Mouse (Mus musculus) adrenal gland, postnatal 4 days (tissue): ENCODE data around the gene Tmco4. TPM values are rescaled to one million over a fixed set of nuclear protein-coding genes. Genes with fewer than 3 reads are reported as not detected.

Experiments used
- DNase-seq, 2 experiments: peaks; one replicate each; pipeline ENCODE4 v3.0.0; 2021 to 2022; ENCODE audit warnings: low spot score in 2 of 2, mixed read lengths in 2 of 2
- long read RNA-seq, 2 experiments: library from polyadenylated mRNA; stranded (forward); transcript quantifications; one replicate each; pipeline ENCODE4 v2.0.0; 2021
- total RNA-seq, 2 experiments: library from RNA; stranded (reverse); gene quantifications; 2 replicates each; pipeline ENCODE4 v1.2.3; 2021

Tmco4 gene
- 10 to 100 TPM; 16.4 to 20.8 TPM for total RNA-seq
- long read RNA-seq, experiment 1, transcript Tmco4-202 (17 exons, 3,318 nt): major isoform, 8 of 24 reads
- long read RNA-seq, experiment 1, partial matches to known transcripts: 5 of 24 reads
- long read RNA-seq, experiment 1, other reads (novel, unspliced or antisense): 10 of 24 reads
- long read RNA-seq, experiment 2, transcript Tmco4-202 (17 exons, 3,318 nt): major isoform, 16 of 32 reads
- long read RNA-seq, experiment 2, partial matches to known transcripts: 5 of 32 reads
- long read RNA-seq, experiment 2, other reads (novel, unspliced or antisense): 9 of 32 reads

DNA sequence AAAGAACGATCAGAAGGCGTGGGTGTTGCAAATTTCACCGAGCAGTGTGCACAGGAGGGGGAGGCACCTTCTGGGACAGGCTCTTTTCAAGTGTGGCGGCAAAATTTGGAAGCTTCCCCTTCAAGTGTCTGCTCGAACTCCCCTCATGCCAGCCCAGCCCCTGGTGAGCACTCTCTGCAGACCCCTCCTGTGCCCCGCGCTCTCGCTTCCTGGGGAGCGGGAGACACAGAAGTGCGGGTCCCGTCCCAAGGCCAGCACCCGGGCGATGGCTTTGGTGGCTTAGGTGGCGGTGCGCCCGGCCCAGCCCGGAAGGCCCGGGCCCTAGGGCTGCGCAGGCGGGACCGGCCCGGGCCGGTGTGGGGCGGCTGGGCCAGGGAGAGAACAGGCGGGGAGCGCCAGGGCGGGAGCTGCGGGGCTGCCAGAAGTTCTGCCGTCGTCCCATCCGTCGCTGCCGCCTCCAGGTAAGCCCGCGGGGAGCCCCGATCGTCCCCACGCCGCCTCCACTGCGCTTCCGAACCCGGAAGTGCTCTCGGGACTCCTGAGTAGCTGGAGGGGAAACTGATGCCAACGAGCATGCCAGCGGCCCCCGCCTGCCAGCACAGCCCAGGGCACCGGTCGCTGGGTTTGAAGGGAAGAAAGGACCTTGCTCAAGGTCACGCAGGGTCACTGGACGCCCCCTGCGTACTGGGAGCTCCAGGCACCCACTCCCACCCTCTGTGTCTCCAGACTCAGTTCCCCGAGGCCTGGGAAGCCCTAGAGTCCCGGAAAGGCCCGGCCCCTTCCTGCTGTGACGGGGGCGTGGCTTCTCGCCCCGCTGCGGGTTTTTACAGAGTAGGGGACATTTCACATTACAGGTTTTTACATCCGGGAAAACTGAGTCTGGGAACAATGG lies at the start of gene Tmco4:
TSS of gene Tmco4 (plus strand) at position 62 of the 892 bp plus-strand sequence.
- peak; percentile 31 to 60 for DNase-seq

DNA sequence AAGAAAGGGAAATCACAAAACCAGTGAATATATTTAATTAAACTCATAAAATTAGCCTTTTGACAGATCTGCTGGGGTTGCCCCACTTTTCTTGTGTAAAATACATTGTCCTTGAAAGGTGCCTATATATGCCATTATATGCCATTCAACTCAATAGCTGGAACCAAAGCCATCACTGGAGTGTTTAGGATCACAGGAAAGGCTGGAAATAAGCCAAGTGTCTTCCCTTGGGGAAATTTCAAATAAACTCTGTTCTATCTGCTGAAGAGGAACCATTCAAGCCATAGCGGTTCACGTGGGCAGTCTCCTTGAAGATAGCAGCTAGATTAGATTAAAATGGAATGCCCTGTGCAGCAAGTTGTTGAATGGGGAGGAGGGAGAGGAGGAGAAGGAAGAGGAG lies 47.1 kb upstream of the Tmco4 start:
- DNase-seq: no peak

- no peak for DNase-seq
These were observed 38.8 kb upstream of the Tmco4 start for GRCm38 (mm10) chr4:138933862-138934261.

DNA sequence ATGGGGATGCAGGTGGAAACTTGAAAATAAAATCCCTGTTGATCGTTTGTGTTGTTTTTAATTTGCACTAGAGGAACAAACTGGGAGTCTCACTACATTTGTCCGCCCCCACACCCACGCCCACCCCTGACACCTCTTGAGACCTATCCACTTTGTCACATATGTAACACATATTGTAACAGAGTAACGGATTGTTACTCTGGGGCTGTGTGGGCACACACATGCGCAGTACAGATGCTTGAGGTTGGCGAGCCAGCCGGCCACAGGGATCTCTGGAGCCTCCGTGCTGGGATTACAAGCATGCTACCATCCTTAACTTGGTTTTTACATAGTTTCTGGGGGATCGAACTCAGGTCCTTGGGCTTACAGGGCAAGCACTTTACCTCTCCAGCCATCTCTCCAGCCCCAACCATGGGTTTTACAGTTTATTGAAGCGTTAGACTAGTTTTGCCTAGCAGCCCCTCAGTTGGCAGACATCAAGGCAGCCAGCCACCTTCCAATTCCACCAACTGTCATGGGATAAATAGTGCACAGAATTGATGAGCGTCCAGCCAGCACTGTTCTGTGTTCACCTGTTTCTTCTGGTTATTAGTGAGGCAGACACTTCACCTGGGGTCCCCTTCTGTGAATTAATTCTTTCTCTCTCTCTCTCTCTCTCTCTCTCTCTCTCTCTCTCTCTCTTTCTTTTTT lies 38.1 kb upstream of the Tmco4 start:
- DNase-seq: no peak

DNA sequence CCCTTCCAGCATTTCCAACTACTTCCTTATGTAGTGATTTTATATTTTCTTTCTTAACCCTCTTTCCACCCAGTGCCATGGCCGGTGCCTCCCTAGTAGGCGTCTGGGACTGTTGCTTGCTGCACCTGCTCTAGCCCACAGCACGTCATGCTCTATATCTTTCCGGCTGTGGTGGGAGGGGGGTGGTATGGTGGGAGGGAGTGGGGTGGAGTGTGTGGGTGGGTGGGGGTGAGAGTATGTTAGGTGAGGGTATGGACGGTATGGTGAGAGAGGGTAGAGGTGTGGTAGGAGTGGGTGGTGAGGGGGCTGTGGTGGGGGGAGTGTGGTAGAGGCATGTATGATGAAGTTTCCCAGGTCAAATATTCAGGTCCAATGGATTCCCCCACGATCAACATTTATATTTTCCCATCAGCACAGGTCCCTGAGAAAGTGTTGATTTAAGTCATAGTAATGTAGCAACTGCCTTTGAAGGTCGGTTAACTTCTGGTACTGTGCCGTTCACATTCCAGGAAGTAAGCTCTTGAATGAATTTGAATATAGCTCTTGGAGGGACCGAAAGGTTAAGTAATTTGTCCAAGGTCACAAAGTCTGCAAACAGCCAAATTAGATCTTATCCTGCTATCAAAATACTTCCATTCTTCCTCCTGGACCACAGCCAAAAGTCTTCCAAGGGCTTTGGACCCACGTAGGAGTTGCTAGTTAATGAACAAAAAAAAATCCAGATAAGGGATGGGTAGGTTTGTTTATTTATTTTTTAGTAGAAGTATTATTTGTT lies 34.0 kb upstream of the Tmco4 start:
- DNase-seq: no peak

DNA sequence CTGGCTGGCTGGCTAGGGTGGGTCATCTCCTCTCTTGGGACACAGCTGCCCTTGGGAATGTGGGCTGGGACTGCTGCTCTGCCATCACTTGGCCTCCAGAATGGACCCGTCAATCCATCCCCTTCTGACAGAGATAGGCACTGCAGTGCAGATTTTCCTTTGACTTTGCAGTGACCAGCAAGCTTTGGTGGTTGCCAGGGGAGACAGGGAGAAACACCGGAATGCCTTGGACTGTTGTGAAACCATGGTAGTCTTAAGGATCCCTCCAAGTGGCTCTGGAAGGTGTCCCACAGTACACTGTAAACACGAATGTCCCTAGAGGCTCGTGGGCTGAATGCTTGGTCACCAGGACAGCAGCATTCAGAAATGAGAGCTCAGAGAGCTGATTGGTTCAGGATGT lies 33.2 kb upstream of the Tmco4 start:
- no peak for DNase-seq

DNA sequence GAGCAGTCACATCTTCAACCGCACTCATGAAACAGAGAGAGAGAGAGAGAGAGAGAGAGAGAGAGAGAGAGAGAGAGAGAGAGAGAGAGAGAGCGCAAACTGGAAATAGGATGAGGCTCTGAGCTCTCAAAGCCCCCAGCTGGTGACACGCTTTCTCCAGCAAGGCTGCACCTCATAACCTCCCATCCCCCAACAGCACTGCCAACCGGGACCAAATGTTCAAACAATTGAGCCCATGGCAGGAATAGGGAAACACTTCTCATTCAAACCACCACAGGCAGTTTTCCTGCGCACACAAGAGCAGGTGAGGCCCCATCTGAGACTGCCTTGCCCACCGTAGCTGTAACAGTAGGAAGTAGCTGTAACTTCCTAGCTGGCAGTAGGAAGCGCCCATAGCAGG lies 31.3 kb upstream of the Tmco4 start:
- DNase-seq: no peak

GRCm38 (mm10) chr4:138941966-138942365 lies 30.7 kb upstream of the Tmco4 start:
- no peak for DNase-seq

DNA sequence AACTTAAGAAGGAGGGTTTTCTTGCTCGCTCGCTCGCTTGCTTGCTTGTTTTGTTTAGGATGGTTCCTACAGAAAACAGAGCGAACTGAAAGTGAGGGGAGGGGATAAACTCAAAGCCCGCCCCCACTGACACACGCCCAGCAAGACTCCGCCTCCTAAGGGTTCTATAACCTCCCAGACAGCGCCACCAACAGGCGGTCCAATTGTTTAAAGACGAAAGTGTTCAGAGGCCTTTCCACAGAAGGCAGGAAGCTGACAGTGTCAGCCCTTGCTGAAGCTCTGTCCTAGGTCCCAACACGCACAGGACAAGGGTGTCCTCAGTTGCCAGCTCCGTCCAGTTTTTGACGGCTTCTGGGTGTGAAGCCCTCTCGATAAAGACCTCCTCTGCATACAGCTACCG lies 29.0 kb upstream of the Tmco4 start:
- DNase-seq: peak; percentile 45 to 63

DNA sequence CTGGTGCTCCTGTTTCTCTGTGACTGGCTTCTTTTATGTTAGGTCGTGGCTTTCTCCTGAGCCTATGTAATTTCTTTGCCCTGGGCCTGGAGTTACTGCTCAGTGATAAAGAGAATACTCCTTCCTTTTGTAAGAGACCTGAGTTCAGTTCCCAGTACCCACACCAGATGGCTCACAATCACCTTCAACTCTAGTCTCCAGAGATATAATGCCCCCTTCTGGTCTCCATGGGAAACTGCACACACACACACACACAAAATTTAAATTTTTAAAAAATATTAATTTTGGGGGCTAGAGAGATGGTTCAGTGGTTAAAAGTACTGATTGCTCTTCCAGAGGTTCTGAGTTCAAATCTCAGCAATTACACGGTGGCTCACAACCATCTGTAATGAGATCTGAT lies 24.4 kb upstream of the Tmco4 start:
- DNase-seq: no peak

DNA sequence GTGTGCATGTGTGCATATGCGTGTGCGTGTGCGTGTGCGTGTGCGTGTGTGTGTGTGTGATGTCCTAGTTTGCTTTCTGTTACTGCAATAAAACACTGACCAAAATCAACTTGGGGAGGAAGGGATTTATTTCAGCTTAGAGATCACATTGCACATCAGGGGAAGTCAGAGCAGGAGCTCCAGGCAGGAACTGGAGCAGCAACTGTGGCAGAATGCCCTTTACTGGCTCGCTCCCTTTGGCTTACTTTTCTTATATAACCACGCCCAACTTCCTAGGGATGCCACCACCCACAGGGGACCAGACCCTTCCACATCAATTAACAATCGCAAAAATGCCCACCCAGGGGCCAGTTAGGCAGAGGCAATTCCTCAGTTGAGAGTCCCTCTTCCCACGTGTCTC lies 14.1 kb upstream of the Tmco4 start:
- DNase-seq: no peak

GRCm38 (mm10) chr4:138959120-138959519 lies 13.6 kb upstream of the Tmco4 start:
- no peak for DNase-seq

DNA sequence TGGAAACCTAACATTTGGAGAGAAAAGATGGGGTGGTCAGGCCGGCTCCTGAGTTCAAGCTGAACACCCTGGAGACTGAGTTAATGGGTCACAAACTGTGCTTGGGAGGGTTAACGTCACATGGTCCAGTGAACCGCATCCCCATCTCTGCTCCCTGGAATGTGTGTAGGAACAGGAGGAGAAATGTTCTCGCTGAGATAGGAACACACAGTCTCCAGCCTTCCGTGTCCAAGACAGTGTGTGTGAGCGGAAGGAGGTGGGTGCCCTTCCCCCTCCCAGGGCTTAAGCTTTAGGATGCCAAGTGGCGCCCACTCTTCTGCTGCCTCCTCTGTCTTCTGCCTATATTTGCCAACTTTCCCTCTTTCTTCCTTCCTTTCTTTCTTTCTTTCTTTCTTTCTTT lies 12.8 kb upstream of the Tmco4 start:
- DNase-seq: no peak

DNA sequence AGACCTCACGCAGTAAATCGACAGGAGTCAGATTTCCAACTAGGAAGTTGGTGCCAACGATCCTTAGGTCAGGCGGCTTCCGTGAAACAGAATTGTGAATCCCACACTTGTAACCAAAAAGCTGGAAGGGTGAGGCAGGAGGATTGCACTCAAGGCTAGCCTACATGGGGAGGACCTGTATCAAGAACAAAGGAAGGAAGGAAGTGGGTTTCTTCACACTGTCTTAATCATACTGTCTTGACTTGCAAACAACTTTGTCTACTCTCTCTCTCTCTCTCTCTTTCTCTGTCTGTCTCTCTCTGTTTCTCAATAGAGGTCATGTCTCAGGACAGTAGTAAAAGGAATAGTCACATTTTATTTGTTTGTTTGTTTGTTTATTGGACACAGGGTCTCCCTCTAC lies 10.0 kb upstream of the Tmco4 start:
- DNase-seq: no peak

GRCm38 (mm10) chr4:138965871-138966270 lies 6.8 kb upstream of the Tmco4 start:
- no peak for DNase-seq

DNA sequence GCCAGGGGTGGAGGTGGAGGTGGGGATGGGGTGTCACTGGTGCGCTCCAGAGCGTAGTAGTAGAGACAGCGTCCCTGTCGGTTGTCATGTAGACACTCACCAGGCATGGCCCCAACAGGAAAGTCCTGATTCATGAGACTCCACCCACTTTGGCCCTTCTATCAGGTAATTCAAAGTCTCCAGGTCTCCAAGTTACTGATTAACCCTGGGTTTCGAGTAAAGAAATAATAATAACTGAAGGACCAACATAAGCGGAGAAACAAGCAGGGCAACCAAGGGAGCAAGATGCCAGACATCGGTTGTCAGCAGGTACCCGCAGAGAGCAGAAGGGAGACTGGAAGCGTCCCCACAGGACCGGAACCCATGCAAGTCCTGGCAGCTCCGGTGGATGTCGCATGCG lies 5.8 kb upstream of the Tmco4 start, which contains the start of gene Rnf186:
TSS of gene Rnf186 (plus strand) at position 247 of the 400 bp plus-strand sequence.
- DNase-seq: no peak

GRCm38 (mm10) chr4:138967485-138967884 lies 5.2 kb upstream of the Tmco4 start:
- DNase-seq: no peak

DNA sequence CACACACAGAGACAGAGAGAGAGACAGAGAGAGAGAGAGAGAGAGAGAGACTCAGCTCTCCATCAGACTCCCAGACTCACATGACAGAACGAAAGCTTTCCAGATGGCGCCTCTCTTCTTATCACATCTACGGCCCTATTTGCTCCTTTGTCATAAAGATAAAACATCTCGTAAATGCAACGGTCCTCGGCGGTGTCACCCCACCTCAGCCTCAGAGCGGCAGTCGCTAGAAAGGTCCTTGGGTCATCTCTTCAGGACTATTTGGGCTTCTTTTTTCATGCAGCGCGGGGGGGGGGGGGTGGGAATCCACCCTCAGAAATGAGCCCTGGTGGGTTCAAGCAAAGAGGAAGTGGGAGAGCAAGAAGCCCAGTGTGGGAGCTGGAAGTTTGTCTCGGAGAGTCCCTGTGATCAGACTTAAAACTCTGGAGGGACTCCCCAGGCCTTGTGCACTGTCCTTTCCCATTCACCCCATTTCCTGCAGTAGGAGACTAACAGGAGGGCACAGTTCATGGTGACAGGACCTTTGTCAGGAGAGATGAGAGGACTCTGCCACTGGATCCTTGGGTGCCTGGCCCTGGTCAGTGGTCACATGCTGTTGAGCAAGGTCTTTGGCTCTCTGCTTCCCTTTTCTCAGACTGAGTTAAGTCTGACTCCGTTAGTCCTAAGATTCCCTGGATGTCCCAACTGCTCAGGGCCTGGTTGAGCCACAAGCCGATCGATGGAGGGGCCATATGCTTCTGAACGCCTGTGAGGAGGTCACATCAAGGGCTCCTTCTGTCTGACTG lies 3.7 kb upstream of the Tmco4 start:
- DNase-seq: no peak

- DNase-seq: no peak
These were observed 3.0 kb upstream of the Tmco4 start for GRCm38 (mm10) chr4:138969736-138970135.

- no peak for DNase-seq
These were observed 1.3 kb upstream of the Tmco4 start for GRCm38 (mm10) chr4:138971371-138971770.
